Mouse (Mus musculus): ENCODE measurements around the gene Ubap2l. TPM values are rescaled to one million over a fixed set of nuclear protein-coding genes. Genes with fewer than 3 reads are reported as not detected.

Gene Ubap2l
- polyA plus RNA-seq, 1 experiment from 2014 or later: 220 TPM

DNA sequence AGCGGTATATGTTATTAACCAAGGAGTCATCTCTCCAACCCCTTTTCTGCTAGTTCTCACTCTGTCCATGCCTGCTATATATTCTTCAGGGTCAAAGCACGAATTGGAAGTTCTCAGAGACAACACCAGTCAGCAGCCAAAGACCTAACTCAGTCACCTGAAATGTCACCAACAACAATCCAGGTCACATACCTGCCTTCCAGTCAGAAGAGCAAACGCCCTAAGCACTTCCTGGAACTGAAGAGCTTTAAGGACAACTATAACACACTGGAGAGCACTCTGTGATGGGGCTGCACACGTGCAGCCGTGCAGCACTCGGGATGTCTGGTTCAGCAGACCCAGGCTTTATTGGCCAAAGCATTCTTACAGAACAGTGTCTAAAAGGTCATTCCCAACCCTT lies 9.1 kb upstream of the Ubap2l start:
- H3K36me3 ChIP-seq (replicated peaks): peaks cover 97% of the 10 kb centered on the region
- no peak overlapping the region for H3K4me3 ChIP-seq
- DNase-seq (ENCODE audit: extremely low spot score, low spot score): no peak
- H3K4me1 ChIP-seq: no peaks in the 10 kb centered on the region
- no peaks in the 10 kb centered on the region for H3K9me3 ChIP-seq
- no peaks in the 10 kb centered on the region for H3K27me3 ChIP-seq (ENCODE audit: poor library complexity, severe bottlenecking)
- H3K27ac ChIP-seq: no peak overlapping the region
- WGBS: 92% methylated on average over 6 of the region's 6 CpGs

GRCm38 (mm10) chr3:90051441-90052350 lies 732 bp downstream of the Ubap2l start, which contains the start of gene 4933434E20Rik:
4933434E20Rik (plus strand) TSS chr3:90051636.
- WGBS: under 1% methylated on average over 42 of the region's 43 CpGs
- Histone ChIP-seq H3K27me3 (ENCODE audit: poor library complexity, severe bottlenecking) (no peaks in the 10 kb centered on the region), H3K36me3 (replicated peaks) (peaks cover 46% of the 10 kb centered on the region), H3K27ac (peak within 1 kb of the TSS; percentile 98), H3K9me3 (no peaks in the 10 kb centered on the region), H3K4me3 (peak within 1 kb of the TSS; percentile 95), H3K4me1 (peaks cover 36% of the 10 kb centered on the region)
- peak; percentile 70 for DNase-seq (ENCODE audit: extremely low spot score, low spot score)

- H3K4me1 ChIP-seq: peaks cover 32% of the 10 kb centered on the region
- H3K27ac ChIP-seq: no peak overlapping the region
- H3K9me3 ChIP-seq: no peaks in the 10 kb centered on the region
- WGBS: 83% methylated on average over 3 of the region's 3 CpGs
- DNase-seq (ENCODE audit: extremely low spot score, low spot score): no peak
- H3K27me3 ChIP-seq (ENCODE audit: poor library complexity, severe bottlenecking): no peaks in the 10 kb centered on the region
- H3K36me3 ChIP-seq (replicated peaks): peaks cover 46% of the 10 kb centered on the region
- no peak overlapping the region for H3K4me3 ChIP-seq
These were observed 2.7 kb downstream of the Ubap2l start for GRCm38 (mm10) chr3:90049691-90050090.

DNA sequence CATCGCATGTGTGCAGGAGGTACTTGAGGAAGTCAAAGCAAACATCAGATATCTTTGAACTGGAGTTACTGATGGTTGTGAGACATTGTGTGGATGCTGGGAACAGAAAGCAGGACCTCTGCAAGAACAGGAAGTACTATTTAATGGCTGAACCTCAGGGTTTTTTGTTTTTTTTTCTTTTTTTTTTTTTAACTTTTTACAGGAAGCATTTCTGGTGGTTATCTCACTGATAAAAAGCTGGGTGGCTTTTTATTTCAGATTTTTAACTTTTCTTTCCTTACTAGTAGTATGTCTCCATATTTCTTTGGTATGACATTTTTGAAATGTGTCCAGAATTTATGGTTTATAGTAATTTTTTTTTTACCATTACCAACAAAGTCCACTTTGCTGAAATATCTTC lies 16.2 kb downstream of the Ubap2l start:
- no peak for DNase-seq (ENCODE audit: extremely low spot score, low spot score)
- Histone ChIP-seq H3K9me3 (no peaks in the 10 kb centered on the region), H3K27ac (no peak overlapping the region), H3K36me3 (replicated peaks) (peaks cover 100% of the 10 kb centered on the region), H3K4me3 (no peak overlapping the region), H3K27me3 (ENCODE audit: poor library complexity, severe bottlenecking) (no peaks in the 10 kb centered on the region), H3K4me1 (no peaks in the 10 kb centered on the region)
- 100% methylated on average over 1 of the region's 1 CpGs for WGBS

- Histone ChIP-seq H3K4me1 (no peaks in the 10 kb centered on the region), H3K27me3 (ENCODE audit: poor library complexity, severe bottlenecking) (no peaks in the 10 kb centered on the region), H3K4me3 (no peak overlapping the region), H3K36me3 (replicated peaks) (peaks cover 100% of the 10 kb centered on the region), H3K9me3 (no peaks in the 10 kb centered on the region), H3K27ac (no peak overlapping the region)
- DNase-seq (ENCODE audit: extremely low spot score, low spot score): no peak
- 91% methylated on average over 2 of the region's 2 CpGs for WGBS
These were observed 17.8 kb downstream of the Ubap2l start for GRCm38 (mm10) chr3:90034653-90035052.

- Histone ChIP-seq H3K9me3 (no peaks in the 10 kb centered on the region), H3K27me3 (ENCODE audit: poor library complexity, severe bottlenecking) (no peaks in the 10 kb centered on the region), H3K4me3 (no peak overlapping the region), H3K27ac (no peak overlapping the region), H3K36me3 (replicated peaks) (peaks cover 100% of the 10 kb centered on the region), H3K4me1 (no peaks in the 10 kb centered on the region)
- 93% methylated on average over 4 of the region's 4 CpGs for WGBS
- no peak for DNase-seq (ENCODE audit: extremely low spot score, low spot score)
These were observed 35.8 kb downstream of the Ubap2l start for GRCm38 (mm10) chr3:90016626-90017025.

DNA sequence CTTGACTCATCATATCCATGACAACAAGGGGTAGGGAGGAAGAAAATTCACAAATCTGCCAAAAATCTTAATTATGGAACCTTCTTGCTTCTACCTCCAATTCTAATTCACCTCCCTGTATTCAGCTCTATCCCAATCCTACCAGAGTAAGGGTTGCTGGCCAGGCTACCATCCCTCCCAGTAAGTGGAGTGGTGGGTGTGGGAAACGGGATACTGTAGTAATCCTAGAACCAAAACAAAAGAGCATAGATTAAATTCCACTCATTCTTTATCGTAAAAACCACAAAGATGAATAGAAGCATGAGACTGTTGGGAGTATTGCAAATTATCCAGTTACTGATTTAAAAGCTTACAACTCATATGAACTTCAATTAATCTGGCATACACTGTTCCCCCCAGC lies 42.1 kb downstream of the Ubap2l start:
- Histone ChIP-seq H3K36me3 (replicated peaks) (peaks cover 100% of the 10 kb centered on the region), H3K4me1 (no peaks in the 10 kb centered on the region), H3K4me3 (no peak overlapping the region), H3K27ac (no peak overlapping the region), H3K27me3 (ENCODE audit: poor library complexity, severe bottlenecking) (no peaks in the 10 kb centered on the region), H3K9me3 (no peaks in the 10 kb centered on the region)
- 91% methylated on average over 2 of the region's 2 CpGs for WGBS
- DNase-seq (ENCODE audit: extremely low spot score, low spot score): no peak

GRCm38 (mm10) chr3:90004091-90004796 lies 48.2 kb downstream of the Ubap2l start:
- H3K4me1 ChIP-seq: peaks cover 7% of the 10 kb centered on the region
- peaks cover 94% of the 10 kb centered on the region for H3K36me3 ChIP-seq (replicated peaks)
- WGBS: 86% methylated on average over 3 of the region's 3 CpGs
- H3K4me3 ChIP-seq: no peak overlapping the region
- no peak overlapping the region for H3K27ac ChIP-seq
- H3K9me3 ChIP-seq: no peaks in the 10 kb centered on the region
- no peaks in the 10 kb centered on the region for H3K27me3 ChIP-seq (ENCODE audit: poor library complexity, severe bottlenecking)
- no peak for DNase-seq (ENCODE audit: extremely low spot score, low spot score)

GRCm38 (mm10) chr3:89999830-90000229 lies 52.6 kb downstream of the Ubap2l start:
- peak overlapping the region; percentile 78; the same call in 1 of the 2 replicates for H3K4me3 ChIP-seq
- peaks cover 73% of the 10 kb centered on the region for H3K36me3 ChIP-seq (replicated peaks)
- no peaks in the 10 kb centered on the region for H3K27me3 ChIP-seq (ENCODE audit: poor library complexity, severe bottlenecking)
- peaks cover 25% of the 10 kb centered on the region for H3K4me1 ChIP-seq
- H3K27ac ChIP-seq: no peak overlapping the region
- 89% methylated on average over 4 of the region's 4 CpGs for WGBS
- no peaks in the 10 kb centered on the region for H3K9me3 ChIP-seq
- DNase-seq (ENCODE audit: extremely low spot score, low spot score): no peak

GRCm38 (mm10) chr3:89999090-89999489 lies 53.3 kb downstream of the Ubap2l start:
- DNase-seq (ENCODE audit: extremely low spot score, low spot score): peak; percentile 31
- no peaks in the 10 kb centered on the region for H3K9me3 ChIP-seq
- H3K27ac ChIP-seq: peak overlapping the region; percentile 90
- WGBS: 20% methylated on average over 8 of the region's 8 CpGs
- H3K4me1 ChIP-seq: peaks cover 25% of the 10 kb centered on the region
- H3K4me3 ChIP-seq: peak overlapping the region; percentile 78
- H3K36me3 ChIP-seq (replicated peaks): peaks cover 72% of the 10 kb centered on the region
- H3K27me3 ChIP-seq (ENCODE audit: poor library complexity, severe bottlenecking): no peaks in the 10 kb centered on the region

GRCm38 (mm10) chr3:89998612-89999054 lies 53.8 kb downstream of the Ubap2l start, which contains the start of gene Hax1:
Hax1 (minus strand) TSS chr3:89998780.
- H3K36me3 ChIP-seq (replicated peaks): peaks cover 72% of the 10 kb centered on the region
- peaks cover 25% of the 10 kb centered on the region for H3K4me1 ChIP-seq
- H3K9me3 ChIP-seq: no peaks in the 10 kb centered on the region
- H3K27ac ChIP-seq: peak within 1 kb of the TSS; percentile 90
- H3K4me3 ChIP-seq: peak within 1 kb of the TSS; percentile 78
- no peaks in the 10 kb centered on the region for H3K27me3 ChIP-seq (ENCODE audit: poor library complexity, severe bottlenecking)
- peak; percentile 95 for DNase-seq (ENCODE audit: extremely low spot score, low spot score)
- WGBS: under 1% methylated on average over 26 of the region's 26 CpGs

DNA sequence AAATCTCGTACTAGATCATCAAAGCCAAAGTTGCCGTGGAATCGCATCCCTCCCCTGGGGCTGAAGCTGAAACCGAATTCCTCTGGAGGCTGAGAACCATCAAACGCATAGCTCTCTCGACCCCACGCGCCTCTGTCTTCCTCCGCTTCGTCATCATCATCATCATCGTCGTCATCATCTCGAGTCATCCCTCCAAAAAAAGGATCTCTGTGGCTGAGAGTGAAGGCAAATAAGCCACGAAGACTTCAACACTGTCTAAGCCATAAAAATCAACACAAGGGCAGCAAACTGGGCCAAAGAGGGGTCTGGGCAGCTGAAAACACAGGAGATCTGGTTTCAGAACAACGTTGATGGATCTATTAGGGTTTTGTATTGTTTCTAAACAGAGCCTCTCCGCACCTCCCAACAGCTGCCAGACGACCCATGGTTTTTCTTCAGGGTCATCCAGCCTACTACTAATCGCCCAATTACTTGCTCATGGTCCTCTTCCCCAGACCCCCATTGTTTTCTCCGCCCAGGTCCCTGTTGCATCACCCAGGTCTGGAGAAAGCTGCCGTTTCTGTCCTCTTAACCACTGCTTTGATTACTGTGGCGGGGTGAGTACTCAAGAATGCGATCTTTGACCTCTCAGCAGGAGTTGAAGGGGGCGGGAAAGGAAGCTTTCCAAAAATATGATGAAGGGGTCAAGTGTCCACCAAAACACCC lies 54.5 kb downstream of the Ubap2l start:
- Histone ChIP-seq H3K27me3 (ENCODE audit: poor library complexity, severe bottlenecking) (no peaks in the 10 kb centered on the region), H3K27ac (peak overlapping the region; percentile 90), H3K4me1 (peaks cover 25% of the 10 kb centered on the region), H3K9me3 (no peaks in the 10 kb centered on the region), H3K4me3 (peak overlapping the region; percentile 78), H3K36me3 (replicated peaks) (peaks cover 70% of the 10 kb centered on the region)
- 19% methylated on average over 23 of the region's 23 CpGs for WGBS
- DNase-seq (ENCODE audit: extremely low spot score, low spot score): no peak
